Mouse (Mus musculus) heart, postnatal 10 days (tissue): Measurements from ENCODE around the gene Orai3. TPM values are rescaled to one million over a fixed set of nuclear protein-coding genes. Genes with fewer than 3 reads are reported as not detected.
A peak's percentile ranks its signal among the peaks of the same experiment; 100 is the strongest.

ENCODE experiments used
- DNase-seq, 2 experiments: peaks; one replicate each; pipeline ENCODE4 v3.0.0; 2021
- intact Hi-C: fragments of 180-260 bp; cut with DNase I; formaldehyde crosslinking; loops from one replicate; pipeline ENCODE4 v1.15.1; 2025
- total RNA-seq, 2 experiments: library from RNA; stranded (reverse); gene quantifications; 2 replicates each; pipeline ENCODE4 v1.2.3; 2021

The Orai3 gene
- total RNA-seq, 2 experiments from 2014 or later = 18.0 to 20.9 TPM

DNA sequence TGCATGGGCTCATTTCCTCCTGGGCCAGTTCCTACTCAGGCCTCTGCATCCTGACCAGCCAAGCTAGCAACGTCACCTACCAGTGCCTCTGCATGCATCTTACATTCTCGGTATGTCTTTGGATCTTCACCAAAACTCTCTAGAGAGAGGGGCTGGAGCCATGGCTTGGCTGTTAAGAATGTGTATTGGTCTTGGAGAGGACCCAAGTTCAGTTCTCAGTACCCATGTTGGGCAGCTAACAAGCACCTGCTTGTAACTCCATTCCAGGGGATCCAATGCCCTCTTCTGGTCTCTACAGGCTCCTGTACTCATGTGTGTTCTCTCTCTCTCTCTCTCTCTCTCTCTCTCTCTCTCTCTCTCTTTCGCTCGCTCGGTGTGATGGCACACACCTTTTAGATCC lies 48.2 kb downstream of the Orai3 start:
- intact Hi-C loops = no loop called here
- no peak for DNase-seq

DNA sequence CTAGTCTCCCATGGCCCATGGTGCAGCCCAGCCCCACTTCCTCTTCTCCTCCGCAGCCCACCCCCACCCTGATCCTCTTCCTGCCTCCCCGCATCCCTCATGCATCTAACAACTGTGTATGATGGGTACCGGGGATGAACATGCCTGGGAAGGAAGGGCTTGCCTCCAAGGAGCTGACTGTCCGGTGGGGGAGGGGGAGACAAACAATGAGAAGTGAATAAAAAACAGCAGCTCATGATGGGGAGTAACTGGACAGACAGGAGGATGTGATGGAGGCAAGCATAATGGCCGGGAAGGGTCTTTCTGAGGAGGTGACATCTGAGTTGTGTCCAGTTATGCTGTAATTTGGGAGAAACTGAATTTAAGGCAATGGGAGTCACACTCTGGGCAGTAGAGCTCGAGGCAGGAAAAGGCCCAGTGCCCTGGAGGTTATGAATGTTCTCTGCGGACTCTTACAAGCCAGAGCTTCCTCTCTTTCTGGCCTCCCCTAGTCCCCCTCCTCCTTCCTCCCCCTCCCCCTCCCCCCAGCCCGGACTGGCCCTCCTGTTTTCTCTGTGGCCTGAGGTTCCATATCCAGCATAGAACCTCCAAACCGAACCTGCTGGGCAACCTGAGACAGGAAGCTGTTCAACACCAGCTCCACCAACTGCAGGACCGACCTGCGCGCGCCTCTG lies 51.4 kb downstream of the Orai3 start:
- intact Hi-C loops = no loop called here
- DNase-seq = no peak

DNA sequence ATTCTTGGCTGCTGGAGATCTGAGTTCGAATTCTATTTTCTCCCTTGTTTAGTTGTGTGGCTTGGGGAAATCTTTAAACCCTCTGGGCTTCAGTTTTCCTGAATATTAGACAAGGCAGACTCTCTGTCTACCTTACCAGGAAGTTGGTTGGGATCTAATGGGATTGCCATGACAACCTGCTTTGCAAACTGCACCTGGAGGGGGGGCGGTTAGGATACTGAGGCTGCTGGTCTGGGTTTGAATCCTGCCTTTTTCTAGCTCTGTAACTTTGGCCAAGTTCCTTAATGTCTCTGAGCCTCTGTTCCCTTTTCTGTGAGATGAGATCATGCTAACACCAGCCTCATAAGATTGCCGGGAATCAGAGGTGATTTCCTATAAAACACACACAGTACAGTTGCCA lies 52.9 kb downstream of the Orai3 start:
- intact Hi-C loops = no loop called here
- DNase-seq = no peak

DNA sequence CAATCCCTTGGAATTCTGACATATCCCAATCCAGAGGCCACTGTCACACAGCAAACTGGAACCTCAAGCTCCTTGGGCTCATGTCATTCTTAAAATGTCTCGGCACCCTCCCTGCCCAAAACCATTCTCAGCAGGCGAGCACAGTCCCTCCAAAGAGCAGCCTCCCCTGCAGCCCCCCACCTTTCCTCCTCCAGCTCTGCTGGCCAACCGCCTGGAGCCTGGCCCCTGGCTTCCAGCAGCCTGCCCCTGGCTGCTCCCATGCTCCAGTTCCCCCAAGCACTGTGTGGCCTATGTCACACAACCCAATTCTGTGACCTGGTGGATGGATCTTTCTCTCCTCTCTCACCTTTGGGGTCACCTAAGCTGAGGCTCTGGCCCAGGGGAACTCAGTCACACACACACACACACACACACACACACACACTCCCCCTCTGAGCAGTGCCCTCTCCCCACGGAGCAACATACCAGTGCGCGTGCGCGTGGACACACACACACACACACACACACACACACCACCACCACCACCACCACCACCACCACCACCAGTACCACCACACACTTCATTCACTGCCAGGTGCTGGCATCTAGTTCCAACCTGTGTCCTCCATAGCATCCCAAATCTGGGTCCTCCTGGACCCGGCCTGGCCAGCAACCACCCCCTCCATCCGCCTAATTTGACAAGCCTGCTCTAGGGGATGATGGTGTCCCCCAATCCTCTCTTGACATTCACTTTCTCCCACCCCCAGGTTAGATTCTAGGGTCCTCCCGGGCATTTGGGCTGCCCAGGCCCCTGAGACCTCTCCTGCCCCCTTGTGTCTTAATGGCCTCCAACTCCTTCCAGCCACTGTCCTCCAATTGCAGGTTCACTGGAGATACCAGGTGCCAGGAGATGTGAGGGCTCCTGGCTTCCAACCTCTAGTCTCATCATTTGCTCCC lies 53.9 kb downstream of the Orai3 start:
- intact Hi-C loops = no loop called here

DNA sequence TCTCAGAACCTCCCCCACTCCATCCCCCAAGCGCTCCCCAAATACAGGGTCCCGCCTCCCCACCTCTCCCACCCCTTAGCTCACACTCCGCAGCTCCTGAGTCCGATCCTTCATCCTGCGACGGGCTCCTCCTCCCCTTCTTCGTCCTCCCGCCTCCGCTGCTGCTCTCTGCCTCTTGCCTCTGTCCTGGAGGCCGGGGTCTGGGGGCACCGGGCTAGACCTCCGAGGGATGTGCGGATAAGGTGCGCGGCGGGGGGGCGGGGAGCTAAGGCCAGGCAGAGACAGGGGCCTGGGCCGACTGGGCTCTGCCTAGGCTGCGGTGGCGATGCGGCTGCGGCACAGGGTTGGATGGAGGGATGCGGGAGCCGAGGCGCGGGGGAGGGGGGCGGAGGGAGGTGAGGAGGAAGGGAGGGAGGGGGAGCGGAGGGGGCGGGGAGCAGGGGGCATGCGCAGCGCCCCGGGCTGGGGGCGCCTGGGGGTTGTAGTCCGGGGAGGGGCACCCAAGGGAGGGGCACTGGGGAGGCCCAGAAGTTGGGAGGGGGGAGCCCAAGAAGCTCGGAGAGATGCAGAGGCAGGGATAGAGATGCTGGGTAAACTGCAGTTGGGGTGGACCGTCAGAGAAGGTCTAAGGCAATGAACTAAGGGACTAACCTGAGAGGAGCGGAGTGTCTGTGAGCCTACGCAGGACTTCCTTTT lies 54.7 kb downstream of the Orai3 start, which contains the start of the genes Stx4a and Stx1b:
Gene Stx4a (plus strand): TSS at position 119 of the 696 bp plus-strand sequence.
Gene Stx1b (minus strand): TSS at position 374 of the 696 bp plus-strand sequence.
- intact Hi-C loops = no loop called here
- peak; percentile 20 to 38 for DNase-seq

More for the DNA sequence above, 53.9 kb downstream of the Orai3 start:
- no peak for DNase-seq

Other genes with a start within 250 kb of the Orai3 start
- not detected for gene Tmem265, start 208.4 kb upstream of the Orai3 start, total RNA-seq
- gene Phkg2, start 196.5 kb upstream of the Orai3 start, total RNA-seq = 10 to 100 TPM; 21.0 to 21.1 TPM
- gene Ccdc189, start 181.2 kb upstream of the Orai3 start, total RNA-seq = 1 to 10 TPM; 7.3 to 8.7 TPM
- 10 to 100 TPM; 54.3 to 57.0 TPM for gene Rnf40, start 181.0 kb upstream of the Orai3 start, total RNA-seq
- gene Zfp629, start 154.0 kb upstream of the Orai3 start, total RNA-seq = 10 to 100 TPM; 32.4 to 35.1 TPM
- 10 to 100 TPM; 60.5 to 62.9 TPM for gene Bcl7c, start 60.9 kb upstream of the Orai3 start, total RNA-seq
- 1 to 10 TPM; 4.6 to 7.5 TPM for gene Ctf1, start 57.1 kb upstream of the Orai3 start, total RNA-seq
- gene Ctf2, start 37.6 kb upstream of the Orai3 start, total RNA-seq = not detected
- 1 to 10 TPM; 5.6 to 6.2 TPM for gene Fbxl19, start 25.3 kb upstream of the Orai3 start, total RNA-seq
- gene Setd1a, start 6.9 kb downstream of the Orai3 start, total RNA-seq = 10 to 100 TPM; 26.1 to 29.9 TPM
- 1 to 10 TPM; 2.7 to 3.1 TPM for gene Gm49388, start 15.8 kb downstream of the Orai3 start, total RNA-seq
- gene Hsd3b7, start 30.8 kb downstream of the Orai3 start, total RNA-seq = 10 to 100 TPM; 15.9 to 16.1 TPM
- 10 to 100 TPM; 69.2 to 72.5 TPM for gene Stx4a, start 54.5 kb downstream of the Orai3 start, total RNA-seq
- 1 to 10 TPM in 1 of 2 experiments, under 1 TPM in 1; 0.89 to 1.7 TPM for gene Stx1b, start 54.7 kb downstream of the Orai3 start, total RNA-seq
- 10 to 100 TPM; 23.3 to 23.9 TPM for gene Zfp646, start 106.4 kb downstream of the Orai3 start, total RNA-seq
- gene Zfp668, start 107.0 kb downstream of the Orai3 start, total RNA-seq = 1 to 10 TPM; 5.8 to 8.0 TPM
- gene Prss53, start 121.2 kb downstream of the Orai3 start, total RNA-seq = 1 to 10 TPM in 1 of 2 experiments, under 1 TPM in 1; 0.60 to 1.1 TPM
- gene Gm21974, start 125.6 kb downstream of the Orai3 start, total RNA-seq = not detected
- gene Vkorc1, start 125.8 kb downstream of the Orai3 start, total RNA-seq = 10 to 100 TPM; 33.8 to 34.3 TPM
- gene Bckdk, start 134.3 kb downstream of the Orai3 start, total RNA-seq = 10 to 100 TPM; 96.6 to 98.5 TPM
- 10 to 100 TPM; 12.7 to 14.6 TPM for gene Kat8, start 142.7 kb downstream of the Orai3 start, total RNA-seq
- not detected for gene Prss8, start 160.3 kb downstream of the Orai3 start, total RNA-seq
- gene Prss36, start 176.9 kb downstream of the Orai3 start, total RNA-seq = 1 to 10 TPM; 5.0 to 6.6 TPM
- 100 to 1,000 TPM; 297 to 307 TPM for gene Fus, start 197.6 kb downstream of the Orai3 start, total RNA-seq
- 10 to 100 TPM; 14.2 to 21.0 TPM for gene Pycard, start 224.1 kb downstream of the Orai3 start, total RNA-seq
- gene Trim72, start 234.1 kb downstream of the Orai3 start, total RNA-seq = 100 to 1,000 TPM; 144 to 159 TPM